Mouse (Mus musculus): ENCODE measurements around the gene Plcl2. TPM values are rescaled to one million over a fixed set of nuclear protein-coding genes. Genes with fewer than 3 reads are reported as not detected.

Plcl2 gene
- polyA plus RNA-seq, 1 experiment from 2014 or later, result 7.7 TPM

DNA sequence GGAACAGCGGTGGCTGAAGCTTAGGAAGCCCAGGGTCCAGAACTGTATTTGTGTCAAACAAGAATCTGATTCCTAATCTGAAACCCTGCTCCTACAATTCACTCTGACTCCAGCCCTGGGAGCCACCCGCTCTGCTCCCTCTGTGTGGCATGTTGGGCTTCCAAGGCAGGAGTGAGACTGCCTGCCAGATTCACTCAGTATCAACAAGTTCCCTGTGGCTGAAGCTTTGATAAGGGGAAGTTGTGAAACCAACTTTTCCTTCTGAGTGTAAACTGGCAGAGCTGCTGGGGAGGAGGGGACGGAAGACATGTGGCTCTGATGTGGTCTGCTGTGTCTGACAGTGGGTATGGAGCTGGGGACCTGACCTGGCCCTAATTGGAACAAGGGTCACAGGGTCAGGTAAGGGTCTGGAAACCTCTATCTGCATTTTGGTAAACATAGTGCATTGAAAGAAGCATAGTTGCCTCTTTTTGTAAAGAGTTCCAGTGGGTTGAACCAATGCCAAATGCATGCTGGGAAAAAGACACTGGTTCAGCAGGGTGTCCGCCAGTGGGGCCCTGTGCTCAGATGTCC is 226.3 kb downstream of the Plcl2 start:
- Histone ChIP-seq H3K4me1 (0 out of 2 replicates have a peak, but pooled peaks cover 3% of the 10 kb centered on the region), H3K4me2 (replicated peaks) (no peak overlapping the region), H3K9me3 (no peaks in the 10 kb centered on the region), H3K4me3 (no peak overlapping the region), H3K27ac (replicated peaks) (no peak overlapping the region), H3K36me3 (0 out of 2 replicates have a peak, but pooled peaks cover 7% of the 10 kb centered on the region), H3K9ac (replicated peaks) (no peak overlapping the region), H3K27me3 (no peaks in the 10 kb centered on the region)
- ATAC-seq (ENCODE audit: low FRiP score, low read depth), result no peak
- WGBS, result 89% methylated on average over 4 of the region's 4 CpGs

DNA sequence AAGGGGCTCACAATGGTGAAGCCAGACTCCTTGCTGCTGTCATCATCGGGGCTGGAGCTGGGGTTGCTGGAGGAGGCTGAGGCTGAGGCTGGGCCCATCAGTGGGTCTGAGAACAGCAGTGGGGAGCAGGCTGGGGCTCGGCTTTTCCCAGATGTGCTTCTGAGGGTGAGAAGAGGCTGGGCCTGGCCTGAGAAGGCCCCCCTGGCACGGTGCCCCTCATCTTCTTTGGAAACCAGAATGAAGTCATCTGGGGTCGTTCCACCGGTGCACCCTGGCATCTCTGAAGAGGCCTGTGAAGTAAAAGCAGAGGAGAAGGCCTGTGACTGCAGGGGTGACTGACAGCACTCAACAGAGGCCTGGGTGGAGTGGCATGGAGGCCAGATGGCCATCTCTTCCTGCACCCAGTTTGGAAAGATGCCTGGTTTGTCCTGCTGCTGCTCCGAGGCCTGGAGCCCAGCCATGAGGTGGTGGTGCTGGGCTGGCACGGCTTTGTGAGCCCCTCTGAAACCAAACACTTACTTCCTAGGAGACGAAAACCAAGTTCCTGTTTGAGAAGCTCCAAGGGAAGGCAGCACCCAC is 226.8 kb downstream of the Plcl2 start:
- Histone ChIP-seq H3K36me3 (0 out of 2 replicates have a peak, but pooled peaks cover 7% of the 10 kb centered on the region), H3K9me3 (no peaks in the 10 kb centered on the region), H3K4me2 (replicated peaks) (no peak overlapping the region), H3K9ac (replicated peaks) (no peak overlapping the region), H3K4me3 (no peak overlapping the region), H3K27ac (replicated peaks) (no peak overlapping the region), H3K4me1 (0 out of 2 replicates have a peak, but pooled peaks cover 3% of the 10 kb centered on the region), H3K27me3 (no peaks in the 10 kb centered on the region)
- ATAC-seq (ENCODE audit: low FRiP score, low read depth), result no peak
- 81% methylated on average over 8 of the region's 8 CpGs for WGBS

DNA sequence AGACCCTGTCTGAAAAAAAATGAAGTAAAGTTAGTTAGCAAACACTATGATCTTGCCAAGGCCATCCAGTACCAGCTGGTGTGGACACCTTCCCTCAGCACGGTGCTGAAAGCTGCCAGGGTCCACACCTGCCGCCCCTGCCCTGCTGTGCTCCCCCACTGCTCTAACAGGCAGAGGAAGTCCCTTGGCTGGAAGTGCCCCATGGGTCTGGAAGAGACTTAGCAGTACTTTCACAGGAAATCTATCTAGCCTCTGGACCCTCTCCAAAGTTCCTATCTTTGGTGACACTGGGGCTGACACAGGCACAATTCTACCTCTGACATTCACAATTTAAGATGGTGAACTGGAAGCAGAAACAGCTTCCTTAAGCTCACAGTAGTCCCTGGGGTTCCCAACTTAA is 227.9 kb downstream of the Plcl2 start:
- H3K36me3 ChIP-seq, result 0 out of 2 replicates have a peak, but pooled peaks cover 7% of the 10 kb centered on the region
- no peak overlapping the region for H3K27ac ChIP-seq (replicated peaks)
- no peaks in the 10 kb centered on the region for H3K27me3 ChIP-seq
- no peak overlapping the region for H3K9ac ChIP-seq (replicated peaks)
- H3K9me3 ChIP-seq, result no peaks in the 10 kb centered on the region
- WGBS, result 79% methylated on average over 2 of the region's 2 CpGs
- no peak for ATAC-seq (ENCODE audit: low FRiP score, low read depth)
- H3K4me3 ChIP-seq, result no peak overlapping the region
- no peak overlapping the region for H3K4me2 ChIP-seq (replicated peaks)
- 0 out of 2 replicates have a peak, but pooled peaks cover 3% of the 10 kb centered on the region for H3K4me1 ChIP-seq

Other genes starting within 250 kb of the Plcl2 start
- gene Dazl, start 215.8 kb upstream of the Plcl2 start, polyA plus RNA-seq (2016; fragmentation: Nextera tagmentation; extraction: Ambion mirVana), result 0.09 TPM in 1 of 2 replicates, not detected in the other